Mouse (Mus musculus): ENCODE results near the gene Cela3b.

DNA sequence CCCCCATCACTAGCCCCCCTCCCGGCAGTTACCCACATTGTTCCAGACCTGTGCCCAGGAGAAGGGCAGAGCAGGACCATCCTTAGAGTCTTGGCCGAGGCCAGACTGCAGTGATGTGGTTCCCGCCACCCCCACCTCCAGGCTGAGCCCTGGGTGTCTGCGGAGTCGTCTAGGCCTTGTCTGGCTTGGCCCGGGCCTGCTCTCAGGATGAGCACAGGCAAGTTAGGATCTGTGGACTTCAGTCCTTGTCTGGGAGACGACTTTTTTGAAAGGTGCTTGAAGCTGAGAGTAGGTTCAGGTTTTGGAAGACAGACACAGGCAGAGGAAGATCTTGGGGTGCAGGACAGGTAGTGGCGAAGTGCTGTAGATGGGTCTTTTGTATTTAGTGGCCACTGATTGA lies 41.0 kb upstream of the Cela3b start:
- TF ChIP-seq CTCF (conservative IDR thresholded peaks at IDR 0.05 in 1 of 2, IDR thresholded peaks at IDR 0.05 in 1 of 2; ENCODE audit: low read depth in 2 of 2, low read length in 2 of 2) (no peak), GABPA (IDR thresholded peaks at IDR 0.05; ENCODE audit: insufficient replicate concordance, low read depth, low read length) (no peak), NELFE (IDR thresholded peaks at IDR 0.05; ENCODE audit: low read depth, low read length) (no peak), TCF12 (IDR thresholded peaks at IDR 0.05; ENCODE audit: low read depth, low read length) (no peak), KAT2A (IDR thresholded peaks at IDR 0.05; ENCODE audit: insufficient replicate concordance, low read length) (no peak), POLR2A (IDR thresholded peaks at IDR 0.05; ENCODE audit: low read depth, low read length) (no peak), TBP (conservative IDR thresholded peaks at IDR 0.05; ENCODE audit: low read depth, low read length) (no peak), E2F4 (IDR thresholded peaks at IDR 0.05; ENCODE audit: insufficient replicate concordance, low read depth, low read length) (no peak), JUND (conservative IDR thresholded peaks at IDR 0.05; ENCODE audit: low read depth, low read length) (no peak), USF2 (conservative IDR thresholded peaks at IDR 0.05; ENCODE audit: low read depth, low read length) (no peak), CHD2 (IDR thresholded peaks at IDR 0.05; ENCODE audit: low read length) (no peak)
